Mouse (Mus musculus) midbrain, embryonic 14.5 days (tissue): ENCODE data around the gene Dgke. TPM values are rescaled to one million over a fixed set of nuclear protein-coding genes. Genes with fewer than 3 reads are reported as not detected.

ENCODE experiments used
- ATAC-seq: fragments of 200-750 bp; cut with Nextera tagmentation; 2 replicates; pipeline ENCODE4 v1.8.0; 2017; ENCODE audit warnings: moderate number of reproducible peaks, moderate library complexity; ENCODE audit not compliant: low FRiP score, low TSS enrichment
- DNase-seq: peaks from one replicate; pipeline ENCODE4 v3.0.0-alpha.2; 2015
- H3K27ac ChIP-seq: fragments of 300-500 bp; sonication (generic); replicated peaks from 2 replicates; pipeline ENCODE4 v1.5.1; 2014; ENCODE audit warnings: mild to moderate bottlenecking, low read depth, low read length, moderate library complexity
- H3K27me3 ChIP-seq: fragments of 300-500 bp; sonication (generic); 2 replicates; pipeline ENCODE4 v1.6.1; 2014; ENCODE audit warnings: low read length, control low read depth, mixed read lengths; ENCODE audit not compliant: control insufficient read depth, insufficient read depth
- H3K36me3 ChIP-seq: fragments of 300-500 bp; sonication (generic); 2 replicates; pipeline ENCODE4 v1.6.1; 2014; ENCODE audit warnings: low read length, control low read depth; ENCODE audit not compliant: control insufficient read depth, insufficient read depth
- H3K4me1 ChIP-seq: fragments of 300-500 bp; sonication (generic); 2 replicates; pipeline ENCODE4 v1.6.1; 2014; ENCODE audit warnings: mild to moderate bottlenecking, antibody characterized with exemption, low read length, control low read depth; ENCODE audit not compliant: control insufficient read depth, insufficient read depth
- H3K4me2 ChIP-seq: fragments of 300-500 bp; sonication (generic); 2 replicates; pipeline ENCODE4 v1.6.1; 2014; ENCODE audit warnings: mild to moderate bottlenecking, low read length, moderate library complexity
- H3K4me3 ChIP-seq: fragments of 300-500 bp; sonication (generic); replicated peaks from 2 replicates; pipeline ENCODE4 v1.5.1; 2014; ENCODE audit warnings: low read depth, low read length
- H3K9ac ChIP-seq: fragments of 300-500 bp; sonication (generic); replicated peaks from 2 replicates; pipeline ENCODE4 v1.6.1; 2014; ENCODE audit warnings: mild to moderate bottlenecking, low read length, moderate library complexity
- H3K9me3 ChIP-seq: fragments of 300-500 bp; sonication (generic); 2 replicates; pipeline ENCODE4 v1.6.1; 2016; ENCODE audit warnings: low read length, control low read depth, mixed read lengths; ENCODE audit not compliant: control insufficient read depth
- WGBS: fragments of 180-500 bp; shearing (Covaris S2); extraction: QIAGEN DNeasy Blood & Tissue Kit; methylation state at CpG from one replicate; pipeline ENCODE4 v1.1.7; 2014; 5-methylcytosine and 5-hydroxymethylcytosine counted together
- polyA plus RNA-seq: library from polyadenylated mRNA; unstranded; fragments of >200 nt; fragmentation: Nextera tagmentation; extraction: Ambion mirVana; gene quantifications from 2 replicates; pipeline ENCODE4 v1.2.1, GENCODE M21; 2014

Gene Dgke
- polyA plus RNA-seq, 1 experiment from 2014 or later, result 16.2 TPM

DNA sequence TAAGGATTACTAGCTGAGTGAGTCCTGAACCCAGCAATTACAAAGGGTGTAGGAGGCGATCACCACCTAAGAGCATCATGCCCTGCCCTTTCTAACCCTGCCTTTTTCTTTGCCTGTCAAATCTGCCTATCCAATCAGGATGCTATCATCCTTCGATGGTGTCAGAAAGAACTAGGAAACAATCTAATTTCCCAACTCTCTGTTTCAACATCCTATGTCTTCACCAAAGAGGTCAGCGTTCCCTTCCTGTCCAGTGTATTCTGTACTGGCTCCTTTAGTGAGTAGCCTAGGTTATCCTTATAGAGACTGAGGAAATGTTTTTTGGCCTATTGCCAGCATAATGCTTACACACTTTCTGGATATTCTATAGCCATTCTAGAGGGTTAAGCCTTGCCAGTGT lies 31.1 kb downstream of the Dgke start:
- no peaks in the 10 kb centered on the region for H3K4me1 ChIP-seq
- no peak for ATAC-seq
- 85% methylated on average over 3 of the region's 3 CpGs for WGBS

DNA sequence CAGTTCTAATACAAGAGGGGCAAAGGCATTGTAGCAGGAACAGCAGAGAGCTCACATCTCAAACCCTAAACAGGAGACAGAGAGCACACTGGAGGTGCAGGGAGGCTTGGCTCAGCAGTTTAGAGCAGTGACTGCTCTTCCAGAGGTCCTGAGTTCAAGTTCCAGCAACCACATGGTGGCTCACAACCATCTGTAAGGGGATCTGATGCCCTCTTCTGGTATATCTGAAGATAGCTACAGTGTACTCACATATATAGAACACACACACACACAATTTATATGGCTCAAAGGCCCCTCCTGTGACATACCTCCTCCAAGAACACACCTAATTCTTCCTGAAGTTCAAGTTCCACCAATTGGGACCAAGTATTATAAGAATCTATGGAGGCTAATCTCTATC lies 32.1 kb downstream of the Dgke start:
- H3K27ac ChIP-seq, result no peak overlapping the region
- ATAC-seq, result no peak

More for the DNA sequence above, 31.1 kb downstream of the Dgke start:
- DNase-seq, result no peak
- no peaks in the 10 kb centered on the region for H3K9me3 ChIP-seq
- H3K36me3 ChIP-seq, result peaks cover 28% of the 10 kb centered on the region
- H3K27ac ChIP-seq, result no peak overlapping the region
- H3K9ac ChIP-seq, result no peak overlapping the region
- no peaks in the 10 kb centered on the region for H3K27me3 ChIP-seq
- no peak overlapping the region for H3K4me2 ChIP-seq
- no peak overlapping the region for H3K4me3 ChIP-seq

DNA sequence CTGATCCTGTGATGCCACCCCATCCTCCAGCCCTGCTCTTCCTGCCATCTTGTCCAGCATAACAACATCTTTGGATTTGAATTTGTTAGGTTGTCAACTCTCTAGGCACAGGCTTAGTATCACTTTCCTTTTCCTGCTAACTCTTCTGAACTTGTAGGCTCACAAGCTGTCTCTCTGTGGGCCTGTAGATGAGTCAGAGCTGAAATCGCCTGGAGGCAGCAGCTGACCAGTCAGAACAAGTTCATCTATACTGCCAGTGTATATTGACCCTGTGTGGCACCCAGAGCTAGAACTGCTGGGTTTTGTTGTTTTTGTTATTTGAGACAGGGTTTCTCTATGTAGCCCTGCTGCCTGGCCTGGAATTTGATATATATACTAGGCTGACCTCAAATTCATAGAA lies 35.5 kb downstream of the Dgke start:
- DNase-seq, result no peak
- H3K4me2 ChIP-seq, result no peak overlapping the region

More for the DNA sequence above, 32.1 kb downstream of the Dgke start:
- Histone ChIP-seq H3K27me3 (no peaks in the 10 kb centered on the region), H3K4me2 (no peak overlapping the region), H3K4me3 (no peak overlapping the region), H3K36me3 (peaks cover 19% of the 10 kb centered on the region), H3K9ac (no peak overlapping the region), H3K9me3 (no peaks in the 10 kb centered on the region), H3K4me1 (no peaks in the 10 kb centered on the region)
- DNase-seq, result no peak

DNA sequence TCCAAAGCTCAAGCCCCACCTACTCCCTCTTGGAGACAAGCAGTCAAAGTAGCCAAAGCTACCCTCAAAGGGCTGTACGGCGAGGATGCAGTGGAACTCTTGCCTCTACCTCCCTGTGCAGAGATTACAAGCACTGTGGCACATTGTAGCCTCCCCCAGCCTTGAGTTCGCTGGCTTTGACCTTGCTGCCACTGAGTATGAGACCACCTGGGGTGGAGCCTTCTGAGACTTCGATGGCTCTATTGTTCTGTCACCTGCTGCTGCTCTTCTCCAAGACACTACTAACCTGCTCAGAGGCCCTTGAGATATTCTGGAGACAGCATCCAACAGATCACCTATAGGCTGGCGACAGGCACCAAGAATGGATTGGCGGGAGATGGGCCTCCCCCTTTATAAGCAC lies 36.1 kb downstream of the Dgke start:
- Histone ChIP-seq H3K36me3 (no peaks in the 10 kb centered on the region), H3K4me2 (no peak overlapping the region), H3K4me3 (no peak overlapping the region), H3K27me3 (no peaks in the 10 kb centered on the region), H3K27ac (no peak overlapping the region), H3K9ac (no peak overlapping the region), H3K4me1 (no peaks in the 10 kb centered on the region), H3K9me3 (no peaks in the 10 kb centered on the region)
- DNase-seq, result no peak
- no peak for ATAC-seq
- WGBS, result 72% methylated on average over 6 of the region's 6 CpGs

More for the DNA sequence above, 35.5 kb downstream of the Dgke start:
- ATAC-seq, result no peak
- Histone ChIP-seq H3K9me3 (no peaks in the 10 kb centered on the region), H3K4me1 (no peaks in the 10 kb centered on the region), H3K27me3 (no peaks in the 10 kb centered on the region), H3K36me3 (no peaks in the 10 kb centered on the region), H3K27ac (no peak overlapping the region), H3K9ac (no peak overlapping the region), H3K4me3 (no peak overlapping the region)
- 76% methylated on average over 1 of the region's 1 CpGs for WGBS

DNA sequence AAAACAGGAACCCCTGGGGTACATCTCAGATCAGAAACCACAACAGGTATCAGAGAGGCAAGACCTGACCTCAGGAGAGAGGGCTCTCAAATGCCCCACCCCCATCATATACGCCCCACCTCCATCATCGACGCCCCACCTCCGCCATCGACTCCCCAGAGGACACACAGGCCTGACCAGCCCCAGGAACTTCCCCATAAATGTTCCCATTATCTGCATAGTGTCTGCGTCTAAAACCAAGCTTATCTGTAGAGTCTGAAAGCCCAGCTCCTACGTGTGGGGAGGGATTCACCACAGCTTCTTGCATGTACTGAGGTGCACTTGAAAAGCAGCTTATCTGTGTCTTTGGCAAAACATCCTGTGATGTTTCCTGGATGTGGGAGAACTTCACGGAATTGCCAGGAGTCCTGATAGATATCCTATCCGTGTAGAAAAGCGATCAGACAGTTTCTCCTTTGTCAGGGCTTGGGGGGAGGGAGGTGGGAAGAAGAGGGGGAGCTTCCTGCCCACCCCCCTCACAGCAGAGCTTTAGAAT lies 37.7 kb downstream of the Dgke start:
- Histone ChIP-seq H3K9me3 (no peaks in the 10 kb centered on the region), H3K4me3 (no peak overlapping the region), H3K36me3 (no peaks in the 10 kb centered on the region), H3K4me2 (no peak overlapping the region), H3K27ac (no peak overlapping the region), H3K9ac (no peak overlapping the region), H3K27me3 (no peaks in the 10 kb centered on the region), H3K4me1 (no peaks in the 10 kb centered on the region)
- 65% methylated on average over 10 of the region's 10 CpGs for WGBS
- ATAC-seq (no peak), DNase-seq (no peak)

DNA sequence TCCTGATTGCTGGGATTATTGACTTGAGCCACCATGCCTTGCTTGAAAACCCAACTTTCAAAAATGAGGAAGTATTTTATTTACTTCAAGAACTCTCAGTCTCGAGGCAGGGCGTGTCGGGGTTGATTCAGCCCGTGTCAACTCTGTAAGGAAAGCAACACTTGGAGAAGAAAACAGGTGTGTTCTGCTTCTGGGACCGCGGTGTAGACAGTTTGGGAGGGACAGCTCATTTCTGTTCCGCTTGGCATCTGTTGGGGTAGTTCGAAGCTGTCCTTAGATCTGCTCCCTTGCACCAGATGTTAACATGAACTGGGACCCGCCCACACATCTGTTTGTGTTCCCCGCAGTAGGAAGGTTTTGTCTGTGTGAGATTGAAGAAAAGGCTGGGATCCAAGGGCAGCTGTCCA lies 38.7 kb downstream of the Dgke start:
- H3K4me1 ChIP-seq, result no peaks in the 10 kb centered on the region
- no peak overlapping the region for H3K4me3 ChIP-seq
- ATAC-seq (no peak), DNase-seq (no peak)
- WGBS, result 78% methylated on average over 10 of the region's 10 CpGs
- H3K36me3 ChIP-seq, result no peaks in the 10 kb centered on the region
- H3K27ac ChIP-seq, result no peak overlapping the region
- no peaks in the 10 kb centered on the region for H3K27me3 ChIP-seq
- no peak overlapping the region for H3K9ac ChIP-seq
- no peak overlapping the region for H3K4me2 ChIP-seq
- H3K9me3 ChIP-seq, result no peaks in the 10 kb centered on the region

DNA sequence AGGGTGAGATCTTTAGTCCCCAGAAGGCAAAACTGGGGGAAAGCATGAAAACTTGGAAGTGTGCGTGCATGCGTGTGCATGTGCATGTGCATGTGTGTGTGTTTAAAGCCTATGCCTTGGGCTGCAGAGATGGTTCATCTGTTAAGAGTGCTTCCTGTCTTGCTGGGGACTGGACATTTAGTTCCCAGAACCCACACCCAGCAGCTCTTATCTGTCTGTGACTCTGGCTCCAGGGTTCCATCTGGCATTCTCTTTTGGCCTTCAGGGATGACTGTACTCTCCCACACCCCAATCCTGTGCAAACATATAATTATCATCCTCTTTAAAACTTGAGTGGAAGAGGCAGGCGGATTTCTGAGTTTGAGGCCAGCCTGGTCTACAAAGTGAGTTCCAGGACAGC lies 40.5 kb downstream of the Dgke start:
- no peak overlapping the region for H3K9ac ChIP-seq
- no peak overlapping the region for H3K27ac ChIP-seq
- ATAC-seq (no peak), DNase-seq (no peak)
- H3K4me1 ChIP-seq, result no peaks in the 10 kb centered on the region
- H3K4me2 ChIP-seq, result no peak overlapping the region
- H3K9me3 ChIP-seq, result no peaks in the 10 kb centered on the region
- H3K27me3 ChIP-seq, result no peaks in the 10 kb centered on the region
- H3K4me3 ChIP-seq, result no peak overlapping the region
- no peaks in the 10 kb centered on the region for H3K36me3 ChIP-seq
- WGBS, result over 99% methylated on average over 3 of the region's 3 CpGs

DNA sequence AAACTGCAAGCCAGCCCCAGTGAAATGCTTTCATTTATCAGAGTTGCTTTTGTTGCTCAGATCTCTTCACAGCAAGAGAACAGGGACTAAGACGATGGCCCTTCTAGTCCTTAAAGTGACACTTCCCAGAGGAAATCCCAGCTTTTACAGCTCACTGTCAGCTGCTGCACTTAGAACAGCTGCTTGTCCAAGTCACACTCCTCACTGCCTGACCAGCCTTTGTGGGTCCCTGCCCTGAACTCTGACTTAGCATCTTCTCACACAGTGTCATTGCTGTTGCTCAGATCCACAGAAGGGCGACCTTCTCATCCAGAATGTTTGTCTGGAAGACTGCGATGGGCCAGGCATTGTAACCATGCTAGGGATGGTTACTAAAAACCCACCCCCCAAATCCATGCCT lies 41.0 kb downstream of the Dgke start:
- Histone ChIP-seq H3K4me2 (no peak overlapping the region), H3K27ac (no peak overlapping the region), H3K4me1 (no peaks in the 10 kb centered on the region), H3K27me3 (no peaks in the 10 kb centered on the region), H3K9me3 (no peaks in the 10 kb centered on the region), H3K9ac (no peak overlapping the region), H3K4me3 (no peak overlapping the region), H3K36me3 (no peaks in the 10 kb centered on the region)
- ATAC-seq (no peak), DNase-seq (no peak)
- WGBS, result 69% methylated on average over 3 of the region's 3 CpGs

DNA sequence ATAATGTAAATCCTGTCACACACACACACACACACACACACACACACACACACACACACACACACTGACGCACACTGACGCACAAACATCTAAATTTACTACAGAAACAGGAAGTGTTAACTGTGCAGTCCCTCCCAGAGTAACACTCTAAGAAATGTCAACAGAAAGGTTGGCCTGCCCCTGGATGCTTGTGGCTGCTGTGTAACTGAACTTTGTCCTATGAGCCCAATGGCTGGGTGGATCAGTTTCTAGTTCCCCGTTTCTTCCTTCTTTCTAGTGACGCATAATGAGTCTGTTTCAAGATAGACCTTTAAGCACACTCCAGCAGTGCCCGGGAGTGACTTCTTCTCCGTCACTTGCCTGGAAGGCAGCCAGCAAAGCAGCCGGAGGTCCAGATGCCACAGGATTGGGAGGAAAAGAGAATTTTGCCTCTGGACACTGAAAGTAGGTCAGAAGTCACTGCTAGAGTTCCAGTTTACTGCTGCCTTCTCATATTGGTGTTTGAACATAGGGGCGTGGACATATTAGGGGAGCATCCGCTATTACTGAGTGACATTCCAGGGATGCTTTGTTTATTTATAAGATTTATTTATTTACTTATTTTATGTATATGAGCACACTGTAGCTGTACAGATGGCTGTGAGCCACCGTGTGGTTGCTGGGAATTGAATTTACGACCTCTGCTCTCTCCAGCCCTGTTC lies 42.3 kb downstream of the Dgke start:
- H3K9ac ChIP-seq, result no peak overlapping the region
- no peaks in the 10 kb centered on the region for H3K9me3 ChIP-seq
- H3K27me3 ChIP-seq, result no peaks in the 10 kb centered on the region
- 73% methylated on average over 11 of the region's 11 CpGs for WGBS
- H3K4me2 ChIP-seq, result no peak overlapping the region
- H3K4me3 ChIP-seq, result no peak overlapping the region
- no peaks in the 10 kb centered on the region for H3K36me3 ChIP-seq
- no peak for ATAC-seq
- peak; percentile 51 for DNase-seq
- H3K4me1 ChIP-seq, result no peaks in the 10 kb centered on the region
- no peak overlapping the region for H3K27ac ChIP-seq
